Mouse (Mus musculus): Measurements from ENCODE around the gene Ugt1a8. TPM values are rescaled to one million over a fixed set of nuclear protein-coding genes. Genes with fewer than 3 reads are reported as not detected.
"Not testable (repeated sequence)": the region's sequence is repeated elsewhere in the genome, so short reads cannot be mapped to it uniquely, and the experiment has no call there.

Ugt1a8 gene
- total RNA-seq, 1 experiment from 2014 or later, result not detected

GRCm38 (mm10) chr1:88212341-88213045 lies 124.9 kb downstream of the Ugt1a8 start:
- ATAC-seq (replicated peaks in 1 of 2; ENCODE audit: insufficient read depth in 1 of 2, low FRiP score in 2 of 2, low TSS enrichment in 1 of 2, low read depth in 1 of 2, poor library complexity in 2 of 2, severe bottlenecking in 2 of 2), result no peak

DNA sequence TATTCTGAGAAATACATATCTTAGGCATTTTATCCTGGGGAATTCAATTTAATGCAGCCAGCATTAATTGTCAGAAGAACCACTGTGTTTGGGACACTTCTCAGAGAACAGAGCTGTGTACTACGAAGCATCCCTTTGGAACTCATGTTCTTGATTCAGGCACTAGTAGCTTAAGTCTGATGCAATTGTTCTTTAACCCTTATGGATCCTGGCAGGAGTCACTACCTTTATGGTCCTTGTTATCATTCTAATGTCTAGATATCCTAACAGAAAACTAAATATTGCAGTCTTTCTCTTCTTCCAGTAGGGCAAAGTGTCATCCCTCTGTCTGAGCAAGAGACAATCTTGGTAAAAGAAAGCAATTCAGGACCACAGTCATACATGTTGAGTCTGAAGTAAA lies 125.4 kb downstream of the Ugt1a8 start:
- no peak for ATAC-seq (replicated peaks in 1 of 2; ENCODE audit: insufficient read depth in 1 of 2, low FRiP score in 2 of 2, low TSS enrichment in 1 of 2, low read depth in 1 of 2, poor library complexity in 2 of 2, severe bottlenecking in 2 of 2)

GRCm38 (mm10) chr1:88213766-88214461 lies 126.3 kb downstream of the Ugt1a8 start:
- ATAC-seq (replicated peaks in 1 of 2; ENCODE audit: insufficient read depth in 1 of 2, low FRiP score in 2 of 2, low TSS enrichment in 1 of 2, low read depth in 1 of 2, poor library complexity in 2 of 2, severe bottlenecking in 2 of 2), result peak in 1 of 2 experiments; percentile 7; a peak in 1 of 4 replicates

- peak in 1 of 2 experiments; percentile 1; a peak in 1 of 4 replicates for ATAC-seq (replicated peaks in 1 of 2; ENCODE audit: insufficient read depth in 1 of 2, low FRiP score in 2 of 2, low TSS enrichment in 1 of 2, low read depth in 1 of 2, poor library complexity in 2 of 2, severe bottlenecking in 2 of 2)
Observed at GRCm38 (mm10) chr1:88214462-88214952, 126.9 kb downstream of the Ugt1a8 start.

GRCm38 (mm10) chr1:88215466-88216380 lies 128.1 kb downstream of the Ugt1a8 start:
- no peak for ATAC-seq (replicated peaks in 1 of 2; ENCODE audit: insufficient read depth in 1 of 2, low FRiP score in 2 of 2, low TSS enrichment in 1 of 2, low read depth in 1 of 2, poor library complexity in 2 of 2, severe bottlenecking in 2 of 2)

DNA sequence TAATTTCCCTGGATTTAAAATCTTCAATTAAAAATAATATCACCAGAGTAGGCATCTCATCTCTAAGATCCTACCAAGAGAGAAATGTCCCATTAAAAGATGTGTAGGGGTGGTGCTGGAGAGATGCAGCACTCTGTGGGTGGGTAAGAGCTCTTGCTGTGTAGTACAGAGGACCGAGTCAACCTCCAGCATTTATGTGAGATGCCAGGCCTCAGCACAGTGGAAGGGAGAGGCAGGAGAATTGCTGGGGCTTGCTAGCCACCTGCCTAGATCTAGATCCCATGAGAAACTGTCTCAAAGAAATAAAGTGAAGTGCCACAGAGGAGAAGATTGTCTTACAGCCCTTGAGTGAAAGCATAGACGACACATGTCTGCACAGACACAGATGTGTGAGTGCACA lies 128.9 kb downstream of the Ugt1a8 start:
- ATAC-seq (replicated peaks in 1 of 2; ENCODE audit: insufficient read depth in 1 of 2, low FRiP score in 2 of 2, low TSS enrichment in 1 of 2, low read depth in 1 of 2, poor library complexity in 2 of 2, severe bottlenecking in 2 of 2), result no peak

- no peak for ATAC-seq (replicated peaks in 1 of 2; ENCODE audit: insufficient read depth in 1 of 2, low FRiP score in 2 of 2, low TSS enrichment in 1 of 2, low read depth in 1 of 2, poor library complexity in 2 of 2, severe bottlenecking in 2 of 2)
Observed at GRCm38 (mm10) chr1:88217144-88217543, 129.5 kb downstream of the Ugt1a8 start.

- no peak for ATAC-seq (replicated peaks in 1 of 2; ENCODE audit: insufficient read depth in 1 of 2, low FRiP score in 2 of 2, low TSS enrichment in 1 of 2, low read depth in 1 of 2, poor library complexity in 2 of 2, severe bottlenecking in 2 of 2)
Observed at GRCm38 (mm10) chr1:88217576-88217975, 130.0 kb downstream of the Ugt1a8 start.

DNA sequence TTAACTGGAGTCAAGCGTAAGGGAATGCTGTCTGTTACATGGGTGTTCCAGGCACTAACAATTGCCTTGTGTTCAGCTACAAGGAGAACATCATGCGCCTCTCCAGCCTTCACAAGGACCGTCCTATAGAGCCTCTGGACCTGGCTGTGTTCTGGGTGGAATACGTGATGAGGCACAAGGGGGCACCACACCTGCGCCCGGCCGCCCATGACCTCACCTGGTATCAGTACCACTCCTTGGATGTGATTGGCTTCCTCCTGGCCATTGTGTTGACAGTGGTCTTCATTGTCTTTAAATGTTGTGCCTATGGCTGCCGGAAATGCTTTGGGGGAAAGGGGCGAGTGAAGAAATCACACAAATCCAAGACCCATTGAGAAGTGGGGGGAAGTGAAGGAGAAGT lies 130.4 kb downstream of the Ugt1a8 start:
- ATAC-seq (replicated peaks in 1 of 2; ENCODE audit: insufficient read depth in 1 of 2, low FRiP score in 2 of 2, low TSS enrichment in 1 of 2, low read depth in 1 of 2, poor library complexity in 2 of 2, severe bottlenecking in 2 of 2), result no peak

DNA sequence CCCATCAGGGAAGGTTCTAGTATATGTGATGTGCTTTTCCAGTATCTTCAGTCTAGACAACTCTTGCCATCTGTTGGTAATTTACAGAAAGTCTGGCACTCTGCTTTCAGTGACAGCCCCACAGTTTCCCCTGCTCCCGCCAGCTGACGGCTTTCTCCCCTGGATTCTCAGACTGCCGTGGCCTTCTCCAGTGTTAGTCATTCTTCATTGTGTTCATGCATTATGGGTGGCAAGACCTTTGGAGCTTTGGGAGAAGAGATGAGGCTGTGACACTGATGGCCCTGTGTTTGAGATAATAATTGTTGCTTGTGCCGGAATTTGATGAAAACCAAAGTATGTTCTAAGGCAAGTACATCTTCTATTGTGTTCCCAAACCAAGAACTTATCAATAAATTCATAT lies 131.0 kb downstream of the Ugt1a8 start:
- no peak for ATAC-seq (replicated peaks in 1 of 2; ENCODE audit: insufficient read depth in 1 of 2, low FRiP score in 2 of 2, low TSS enrichment in 1 of 2, low read depth in 1 of 2, poor library complexity in 2 of 2, severe bottlenecking in 2 of 2)

GRCm38 (mm10) chr1:88219054-88219453 lies 131.4 kb downstream of the Ugt1a8 start:
- no peak for ATAC-seq (replicated peaks in 1 of 2; ENCODE audit: insufficient read depth in 1 of 2, low FRiP score in 2 of 2, low TSS enrichment in 1 of 2, low read depth in 1 of 2, poor library complexity in 2 of 2, severe bottlenecking in 2 of 2)

DNA sequence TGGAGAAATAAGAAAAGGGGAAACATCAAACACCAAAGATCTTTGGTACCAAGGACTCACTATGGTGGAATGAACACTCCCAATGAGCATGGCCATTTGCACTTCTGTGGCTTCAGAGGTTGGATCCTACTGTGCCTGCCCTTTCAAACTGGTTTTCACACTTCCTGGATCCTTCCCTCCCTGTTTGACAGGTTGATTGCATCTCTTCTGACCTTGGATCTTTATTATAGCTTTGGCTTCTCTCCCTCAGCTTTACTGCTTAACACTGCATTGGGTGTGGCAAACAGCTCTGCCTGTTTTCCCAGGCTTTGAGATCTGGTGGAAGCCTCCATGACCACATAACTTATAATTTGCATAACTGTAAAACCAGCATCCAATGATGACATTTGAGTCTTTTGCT lies 132.7 kb downstream of the Ugt1a8 start:
- ATAC-seq (replicated peaks in 1 of 2; ENCODE audit: insufficient read depth in 1 of 2, low FRiP score in 2 of 2, low TSS enrichment in 1 of 2, low read depth in 1 of 2, poor library complexity in 2 of 2, severe bottlenecking in 2 of 2), result no peak

GRCm38 (mm10) chr1:88222216-88222615 lies 134.6 kb downstream of the Ugt1a8 start:
- no peak for ATAC-seq (replicated peaks in 1 of 2; ENCODE audit: insufficient read depth in 1 of 2, low FRiP score in 2 of 2, low TSS enrichment in 1 of 2, low read depth in 1 of 2, poor library complexity in 2 of 2, severe bottlenecking in 2 of 2)

DNA sequence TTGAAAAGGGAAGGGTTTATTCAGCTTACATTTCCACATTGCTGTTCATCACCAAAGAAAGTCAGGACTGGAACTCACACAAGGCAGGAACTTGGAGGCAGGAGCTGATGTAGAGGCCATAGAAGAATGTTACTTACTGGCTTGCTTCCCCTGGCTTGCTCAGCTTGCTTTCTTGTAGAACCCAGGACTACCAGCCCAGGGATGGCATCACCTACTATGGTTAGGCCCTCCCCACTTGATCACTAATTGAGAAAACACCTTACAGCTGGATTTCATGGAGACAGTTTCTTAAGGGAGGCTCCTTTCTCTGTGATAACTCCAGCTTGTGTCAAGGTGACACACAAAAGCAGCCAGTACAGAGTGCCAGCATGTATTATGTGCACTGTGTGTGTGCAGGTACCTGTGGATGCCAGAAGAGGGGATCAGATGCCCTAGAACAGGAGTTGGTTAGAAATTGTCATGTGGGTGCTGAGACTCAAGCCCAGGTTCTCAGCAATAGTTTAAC lies 135.4 kb downstream of the Ugt1a8 start:
- ATAC-seq (replicated peaks in 1 of 2; ENCODE audit: insufficient read depth in 1 of 2, low FRiP score in 2 of 2, low TSS enrichment in 1 of 2, low read depth in 1 of 2, poor library complexity in 2 of 2, severe bottlenecking in 2 of 2), result not testable (repeated sequence)

DNA sequence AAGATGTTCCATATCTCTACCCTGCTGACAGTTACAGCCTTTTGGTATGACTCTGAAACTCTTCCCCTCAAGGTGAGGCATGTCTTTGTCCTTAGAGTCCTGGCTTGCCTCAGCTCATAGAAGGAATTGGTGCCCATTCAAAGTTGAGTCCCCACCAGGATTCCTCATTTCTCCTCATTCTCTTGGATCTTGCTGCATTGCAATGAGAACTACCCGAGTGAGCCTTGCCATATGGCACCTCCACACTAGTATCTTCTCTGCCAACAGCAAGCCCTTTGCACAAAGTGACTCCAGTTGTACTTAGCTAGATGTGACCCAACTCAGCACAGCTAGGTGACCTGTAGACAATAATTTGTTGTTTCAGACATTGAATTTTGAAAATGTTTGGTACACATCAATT lies 136.0 kb downstream of the Ugt1a8 start:
- ATAC-seq (replicated peaks in 1 of 2; ENCODE audit: insufficient read depth in 1 of 2, low FRiP score in 2 of 2, low TSS enrichment in 1 of 2, low read depth in 1 of 2, poor library complexity in 2 of 2, severe bottlenecking in 2 of 2), result no peak

DNA sequence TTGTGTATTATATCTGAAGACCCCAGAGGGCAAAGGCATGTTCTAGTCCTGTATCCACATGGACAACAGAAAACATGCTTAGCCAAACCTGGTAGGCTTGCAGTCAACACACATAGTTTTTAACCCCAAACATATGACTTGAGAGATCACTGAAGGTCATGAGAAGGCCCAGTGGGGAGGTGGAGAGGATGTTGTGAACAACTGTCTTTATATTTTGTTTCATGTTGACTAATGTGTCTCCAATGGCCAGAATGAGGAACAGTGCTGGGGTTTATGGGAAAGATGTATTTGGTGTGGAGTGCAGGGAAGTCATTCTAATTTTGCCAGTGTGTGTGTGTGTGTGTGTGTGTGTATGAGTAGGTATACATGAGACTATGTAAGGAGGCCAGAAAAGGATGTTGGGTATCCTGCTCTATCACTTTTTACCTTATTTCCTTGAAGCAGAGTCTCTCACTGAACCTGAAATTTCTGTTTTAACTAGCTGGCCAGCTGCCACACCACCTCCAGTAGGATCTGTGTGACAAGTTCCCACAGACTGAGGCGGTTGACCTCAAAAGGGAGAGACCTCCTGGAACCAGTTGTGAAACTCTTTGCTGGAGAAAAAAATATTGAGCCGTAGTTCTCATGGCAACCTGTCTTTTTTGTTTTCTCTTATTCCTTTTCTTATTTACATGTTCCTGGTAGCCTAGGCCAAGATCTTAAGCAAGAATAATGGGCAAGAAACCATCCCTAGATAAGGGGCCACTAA lies 136.6 kb downstream of the Ugt1a8 start:
- ATAC-seq (replicated peaks in 1 of 2; ENCODE audit: insufficient read depth in 1 of 2, low FRiP score in 2 of 2, low TSS enrichment in 1 of 2, low read depth in 1 of 2, poor library complexity in 2 of 2, severe bottlenecking in 2 of 2), result no peak

DNA sequence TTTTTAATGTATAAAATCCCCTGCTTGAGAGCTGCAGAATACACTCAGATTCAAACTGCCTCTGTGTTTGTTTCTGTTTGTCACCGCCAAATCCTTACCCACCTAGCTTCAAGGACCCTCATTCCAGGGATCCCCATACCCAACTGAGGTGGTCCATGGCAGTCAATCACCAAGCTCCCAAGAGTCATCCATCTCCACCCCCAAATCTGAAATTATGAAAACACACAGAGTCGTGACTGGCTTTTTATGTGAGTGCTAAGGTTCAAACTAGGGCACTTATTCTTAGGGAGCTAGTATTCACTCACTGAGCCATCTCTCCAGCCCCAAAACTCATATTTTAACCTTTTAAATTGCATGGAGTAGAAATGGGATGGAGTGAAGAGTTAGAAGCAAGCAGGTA lies 137.7 kb downstream of the Ugt1a8 start:
- not testable (repeated sequence) for ATAC-seq (replicated peaks in 1 of 2; ENCODE audit: insufficient read depth in 1 of 2, low FRiP score in 2 of 2, low TSS enrichment in 1 of 2, low read depth in 1 of 2, poor library complexity in 2 of 2, severe bottlenecking in 2 of 2)
